Mouse (Mus musculus): ENCODE measurements around the gene Rab5c.

GRCm38 (mm10) chr11:100762831-100763230, 24.8 kb upstream of the Rab5c start, which contains the start of gene Hcrt:
- TF ChIP-seq CTCF (conservative IDR thresholded peaks at IDR 0.05; ENCODE audit: insufficient read depth, insufficient read length, low read depth, low read length) (no peak), POLR2A (IDR thresholded peaks at IDR 0.05; ENCODE audit: low read depth, low read length) (no peak)
